Mouse (Mus musculus) small intestine, adult 2 months (tissue): ENCODE results near the gene Polr2j.

Experiments used
- CTCF ChIP-seq: fragments of 200-500 bp; IDR thresholded peaks from 2 replicates; pipeline ENCODE4 v1.5.1; 2012; ENCODE audit warnings: low read depth, mild to moderate bottlenecking, control low read depth, inconsistent platforms, low read length, moderate library complexity, mixed read lengths; ENCODE audit not compliant: insufficient replicate concordance, insufficient read length; ENCODE audit errors: extremely low read depth
- POLR2A ChIP-seq: fragments of 200-500 bp; IDR thresholded peaks from 2 replicates; pipeline ENCODE4 v1.6.1; 2012; ENCODE audit warnings: low read depth, mild to moderate bottlenecking, control low read depth, inconsistent platforms, low read length, moderate library complexity

GRCm38 (mm10) chr5:136108486-136108885 lies 7.9 kb upstream of the Polr2j start:
- no peak for TF ChIP-seq POLR2A
- no peak for TF ChIP-seq CTCF
